Mouse (Mus musculus): ENCODE results near the gene Gatad1.

- TF ChIP-seq POLR2A (IDR thresholded peaks at IDR 0.05; ENCODE audit: extremely low read depth, insufficient read depth, low read length) (no peak), CTCF (IDR thresholded peaks at IDR 0.05; ENCODE audit: extremely low read depth, insufficient read depth, low read length) (no peak)
These were observed 36.0 kb upstream of the Gatad1 start for GRCm38 (mm10) chr5:3692956-3693355.

Data from cortical plate, adult 2 months (tissue).